Mouse (Mus musculus) lung, adult 10 weeks (tissue): ENCODE results near the gene Lcn11. TPM values are rescaled to one million over a fixed set of nuclear protein-coding genes. Genes with fewer than 3 reads are reported as not detected.

Experiments
- polyA plus RNA-seq: library from polyadenylated mRNA; stranded (reverse); fragments of 350-450 nt; fragmentation: Illumina TruSeq; extraction: RNeasy Lipid Tissue Mini Kit (QIAGEN cat#74804); gene quantifications from one replicate; pipeline ENCODE4 v1.2.3, GENCODE M21; 2014; ENCODE audit warnings: low read depth, low replicate concordance; ENCODE audit not compliant: insufficient read depth

The Lcn11 gene
- polyA plus RNA-seq, result not detected

DNA sequence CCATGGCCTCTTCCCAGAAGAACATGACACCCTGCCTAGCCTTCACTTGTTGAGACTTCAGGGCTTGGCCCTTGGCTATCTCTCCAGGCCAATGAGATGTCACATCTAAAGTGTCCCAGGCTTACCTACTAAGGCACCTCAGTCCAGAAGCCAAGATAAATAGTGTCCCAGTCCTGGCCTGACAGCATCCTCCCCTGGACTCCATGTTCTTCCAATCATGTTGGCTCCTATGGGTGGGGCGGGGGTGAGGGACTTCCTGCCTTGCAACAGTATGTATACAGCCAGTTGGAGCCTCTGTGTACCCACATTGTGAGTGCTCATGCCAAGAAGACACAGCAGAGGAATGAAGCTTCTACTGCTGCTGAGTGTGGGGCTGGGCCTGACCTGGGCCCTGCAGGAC is at the start of gene Lcn11:
Gene Lcn11, plus strand, starts transcription at position 301 of the 400 bp plus-strand sequence.

DNA sequence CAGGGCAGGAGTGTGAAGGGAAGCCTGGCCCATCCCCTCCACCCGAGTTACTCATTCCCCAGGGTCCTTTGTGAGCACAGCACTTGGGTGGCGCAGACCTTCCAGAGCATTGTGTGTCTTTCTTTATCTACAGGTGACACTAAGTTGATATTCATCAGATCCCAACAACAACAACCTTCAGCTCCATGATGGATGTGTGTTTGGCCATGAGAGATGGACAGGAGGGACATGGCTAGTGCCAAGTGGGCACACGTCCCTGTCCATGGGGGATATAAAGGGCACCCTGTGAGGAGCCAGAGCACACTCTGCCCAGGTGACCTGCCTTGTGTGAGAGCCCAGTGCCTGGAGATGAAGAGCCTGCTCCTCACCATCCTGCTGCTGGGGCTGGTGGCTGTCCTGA is 40.1 kb upstream of the Lcn11 start, which contains the start of gene Obp2b:
Gene Obp2b, plus strand, starts transcription at position 301 of the 400 bp plus-strand sequence.

GRCm38 (mm10) chr2:25765269-25765668 is 11.5 kb upstream of the Lcn11 start, which contains the start of gene Lcn3:
Gene Lcn3, plus strand, starts transcription at chr2:25765569.

GRCm38 (mm10) chr2:25781957-25782356 is 5.1 kb downstream of the Lcn11 start, which contains the start of gene Gm13539:
Gene Gm13539, plus strand, starts transcription at chr2:25782257.

DNA sequence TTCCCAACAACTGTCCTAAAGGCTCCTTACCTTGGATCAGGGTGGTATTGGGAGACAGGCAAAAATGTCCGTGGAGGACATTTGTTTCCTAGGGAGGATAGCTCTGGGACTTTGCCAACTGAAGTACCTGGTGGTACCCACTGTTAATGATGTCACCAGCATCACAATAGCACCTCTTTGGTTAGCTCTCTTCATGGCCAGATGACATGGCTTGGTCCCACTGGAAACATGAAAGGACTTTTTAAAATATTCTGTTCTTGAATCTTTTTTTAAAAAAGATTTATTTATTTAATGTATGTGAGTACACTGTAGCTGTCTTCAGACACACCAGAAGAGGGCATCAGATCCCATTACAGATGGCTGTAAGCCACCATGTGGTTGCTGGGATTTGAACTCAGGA is 38.9 kb downstream of the Lcn11 start, which contains the start of gene Glt6d1:
Gene Glt6d1, minus strand, starts transcription at position 101 of the 400 bp plus-strand sequence.

DNA sequence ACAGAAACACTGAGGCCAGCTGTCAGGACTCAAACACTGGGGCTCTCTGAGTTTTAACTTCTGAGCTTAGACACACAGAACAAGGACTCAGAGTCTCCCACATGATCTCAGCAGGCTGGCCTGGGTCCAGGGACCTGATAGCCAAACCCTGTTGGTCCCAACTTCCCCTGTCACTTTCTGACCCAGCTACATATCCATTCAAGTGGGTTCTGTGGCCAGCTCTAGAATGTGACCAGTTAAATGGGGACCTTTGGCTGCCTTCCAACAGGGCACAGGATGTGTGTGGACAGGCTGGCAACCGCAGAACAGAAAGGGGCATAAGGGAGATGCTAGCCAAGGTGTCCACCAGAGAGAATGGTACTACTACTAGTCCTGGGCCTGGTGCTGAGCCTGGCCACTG is 46.0 kb downstream of the Lcn11 start, which contains the start of gene Lcn9:
Gene Lcn9, plus strand, starts transcription at position 348 of the 400 bp plus-strand sequence.

Other genes starting within 250 kb of the Lcn11 start
- gene Traf2, start 230.1 kb upstream of the Lcn11 start, polyA plus RNA-seq, result 19.5 TPM
- gene Edf1, start 219.2 kb upstream of the Lcn11 start, polyA plus RNA-seq, result 272 TPM
- 0.44 TPM for gene Mamdc4, start 202.2 kb upstream of the Lcn11 start, polyA plus RNA-seq
- 64.0 TPM for gene Phpt1, start 201.8 kb upstream of the Lcn11 start, polyA plus RNA-seq
- gene Ajm1, start 195.3 kb upstream of the Lcn11 start, polyA plus RNA-seq, result not detected
- gene Rabl6, start 168.5 kb upstream of the Lcn11 start, polyA plus RNA-seq, result 25.9 TPM
- gene Ccdc183, start 159.3 kb upstream of the Lcn11 start, polyA plus RNA-seq, result not detected
- gene Tmem141, start 155.0 kb upstream of the Lcn11 start, polyA plus RNA-seq, result 21.1 TPM
- gene Fcna, start 149.0 kb upstream of the Lcn11 start, polyA plus RNA-seq, result 23.9 TPM
- gene Lcn8, start 123.9 kb upstream of the Lcn11 start, polyA plus RNA-seq, result not detected
- gene Lcn5, start 119.1 kb upstream of the Lcn11 start, polyA plus RNA-seq, result not detected
- not detected for gene Lcn6, start 100.2 kb upstream of the Lcn11 start, polyA plus RNA-seq
- gene Lcn10, start 94.3 kb upstream of the Lcn11 start, polyA plus RNA-seq, result not detected
- gene Obp2a, start 77.0 kb upstream of the Lcn11 start, polyA plus RNA-seq, result not detected
- 21.5 TPM for gene Bmyc, start 70.3 kb upstream of the Lcn11 start, polyA plus RNA-seq
- not detected for gene Obp2b, start 40.0 kb upstream of the Lcn11 start, polyA plus RNA-seq
- not detected for gene Lcn3, start 11.4 kb upstream of the Lcn11 start, polyA plus RNA-seq
- gene Gm13539, start 5.2 kb downstream of the Lcn11 start, polyA plus RNA-seq, result not detected
- gene Glt6d1, start 38.8 kb downstream of the Lcn11 start, polyA plus RNA-seq, result not detected
- gene Lcn9, start 46.1 kb downstream of the Lcn11 start, polyA plus RNA-seq, result not detected
- gene Sohlh1, start 70.2 kb downstream of the Lcn11 start, polyA plus RNA-seq, result not detected
- not detected for gene Kcnt1, start 86.7 kb downstream of the Lcn11 start, polyA plus RNA-seq
- 3.3 TPM for gene Camsap1, start 206.3 kb downstream of the Lcn11 start, polyA plus RNA-seq
- 28.3 TPM for gene Ubac1, start 244.7 kb downstream of the Lcn11 start, polyA plus RNA-seq